In the genomic region with DNA sequence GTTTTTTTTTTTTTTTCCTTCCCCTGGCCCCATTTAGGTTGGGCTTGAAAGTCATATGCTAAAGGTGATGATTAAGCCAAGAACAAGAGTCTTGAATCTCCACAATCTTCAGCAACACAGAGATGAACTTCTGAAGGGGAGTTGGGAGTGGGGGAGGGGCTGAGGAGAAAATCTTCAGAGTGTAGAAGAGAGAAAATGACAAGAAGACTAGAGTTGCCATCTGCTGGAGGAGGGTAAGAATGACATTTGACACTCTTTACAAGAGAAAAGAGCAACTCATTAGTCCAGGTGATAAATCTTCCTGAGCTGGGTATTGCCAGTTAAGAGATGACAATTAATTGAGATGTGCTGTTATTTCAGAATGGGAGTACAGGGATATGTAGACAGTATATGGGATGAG, we compare ENCODE assay signal across 11 mouse cellular contexts. TPM values are rescaled to one million over a fixed set of nuclear protein-coding genes. Genes with fewer than 3 reads are reported as not detected.
DNase-seq lines count a peak whose midpoint lies in the region; ATAC-seq and TF ChIP-seq lines count a peak whose summit lies in the region.
"Had no signal": no experiment of that assay in that cellular context is flagged by ENCODE, and none has a peak within 500 bp of the region (broad histone marks: within the 10 kb centered on the region; RNA-seq: fewer than 3 reads in every experiment).

No protein-coding gene starts in this region.

- no peak overlapping the region for H3K4me3 ChIP-seq in hindbrain, embryonic 11.5 days (ENCODE audit: low read depth, low read length)
- no peak overlapping the region for H3K4me3 ChIP-seq in hindbrain, embryonic 16.5 days (ENCODE audit: low read length)
- H3K4me3 ChIP-seq in liver, adult 2 months (ENCODE audit: insufficient read depth, low read depth, low read length), result no peak overlapping the region
- no peak overlapping the region for H3K4me3 ChIP-seq in gastrocnemius, adult 2 months
- H3K4me3 ChIP-seq: forebrain, embryonic 10.5 days had no signal

- no peak overlapping the region for H3K27ac ChIP-seq in hindbrain, embryonic 11.5 days (ENCODE audit: low read depth, low read length)
- H3K27ac ChIP-seq in hindbrain, embryonic 16.5 days (ENCODE audit: low read depth, low read length), result no peak overlapping the region
- no peak overlapping the region for H3K27ac ChIP-seq in liver, adult 2 months (replicated peaks; ENCODE audit: insufficient read depth, low read depth, low read length)
- no peak overlapping the region for H3K27ac ChIP-seq in gastrocnemius, adult 2 months
- H3K27ac ChIP-seq: forebrain, embryonic 10.5 days had no signal

- H3K9ac ChIP-seq in hindbrain, embryonic 11.5 days (ENCODE audit: low read depth, low read length), result no peak overlapping the region
- no peak overlapping the region for H3K9ac ChIP-seq in hindbrain, embryonic 16.5 days (ENCODE audit: low read depth, low read length)
- no peak overlapping the region for H3K9ac ChIP-seq in liver, adult 2 months (ENCODE audit: low read depth, low read length)

- no peaks in the 10 kb centered on the region for H3K4me1 ChIP-seq in hindbrain, embryonic 11.5 days (replicated peaks; ENCODE audit: control insufficient read depth, insufficient read depth, low read length)
- H3K4me1 ChIP-seq in hindbrain, embryonic 16.5 days (ENCODE audit: control insufficient read depth, insufficient read depth, low read depth, low read length), result peaks cover 13% of the 10 kb centered on the region
- no peaks in the 10 kb centered on the region for H3K4me1 ChIP-seq in liver, adult 2 months (ENCODE audit: control insufficient read depth, insufficient read depth, low read length)

- ATAC-seq in hindbrain, embryonic 11.5 days (ENCODE audit: low FRiP score), result no peak
- ATAC-seq in hindbrain, embryonic 16.5 days, result no peak
- ATAC-seq: CD4-positive, CD25-positive, alpha-beta regulatory T cell, adult 4 months had no signal

- H3K36me3 ChIP-seq in hindbrain, embryonic 11.5 days (ENCODE audit: control insufficient read depth, insufficient read depth, low read length), result no peaks in the 10 kb centered on the region
- no peaks in the 10 kb centered on the region for H3K36me3 ChIP-seq in hindbrain, embryonic 16.5 days (ENCODE audit: control insufficient read depth, insufficient read depth, low read length)
- no peaks in the 10 kb centered on the region for H3K36me3 ChIP-seq in liver, adult 2 months (ENCODE audit: control insufficient read depth, insufficient read depth, low read length)
- H3K36me3 ChIP-seq: forebrain, embryonic 10.5 days had no signal

- no peaks in the 10 kb centered on the region for H3K9me3 ChIP-seq in hindbrain, embryonic 11.5 days (ENCODE audit: control insufficient read depth, low read length)
- H3K9me3 ChIP-seq in hindbrain, embryonic 16.5 days (ENCODE audit: control insufficient read depth, low read length), result no peaks in the 10 kb centered on the region
- H3K9me3 ChIP-seq: forebrain, embryonic 10.5 days had no signal

- TF ChIP-seq POLR2A in liver, adult 2 months (IDR thresholded peaks at IDR 0.05; ENCODE audit: extremely low read depth, insufficient read depth, low read length), result no peak

- no peaks in the 10 kb centered on the region for H3K79me2 ChIP-seq in liver, adult 2 months (ENCODE audit: control insufficient read depth, insufficient read depth, low read length)

- H3K4me2 ChIP-seq in hindbrain, embryonic 11.5 days (replicated peaks; ENCODE audit: low read depth, low read length), result no peak overlapping the region
- no peak overlapping the region for H3K4me2 ChIP-seq in hindbrain, embryonic 16.5 days (ENCODE audit: low read length)

- DNase-seq in hindbrain, embryonic 11.5 days (ENCODE audit: low spot score), result peak; percentile 52
- DNase-seq in liver, adult 2 months (ENCODE audit: extremely low read depth, low read depth, low spot score), result peak; percentile 3
- DNase-seq in liver (no peak), MN1 (ENCODE audit: low spot score) (peak; percentile 6)
- peak; percentile 24 to 34 for DNase-seq in kidney, postnatal 25 days
- DNase-seq in cerebellum, adult 11 months, result no peak
- no peak for DNase-seq in gastrocnemius, adult 2 months

- no peaks in the 10 kb centered on the region for H3K27me3 ChIP-seq in hindbrain, embryonic 11.5 days (ENCODE audit: control insufficient read depth, insufficient read depth, low read length)
- H3K27me3 ChIP-seq in hindbrain, embryonic 16.5 days (replicated peaks; ENCODE audit: control insufficient read depth, insufficient read depth, low read length), result no peaks in the 10 kb centered on the region
- no peaks in the 10 kb centered on the region for H3K27me3 ChIP-seq in liver, adult 2 months (ENCODE audit: control insufficient read depth, insufficient read depth, low read length)

- no peak for TF ChIP-seq CTCF in liver, adult 2 months (IDR thresholded peaks at IDR 0.05; ENCODE audit: low read depth, low read length)
- TF ChIP-seq CTCF in gastrocnemius, adult 2 months (IDR thresholded peaks at IDR 0.05), result no peak

- intact Hi-C loops in gastrocnemius, adult 2 months (cut with DNase I), result no loop called here

RNA-seq across cellular contexts. Expression of a gene that starts 23.6 kb away (rescaled TPM):
- 8.6 and 9.9 TPM in 2 replicates for polyA plus RNA-seq in hindbrain, embryonic 11.5 days (2014; fragmentation: Nextera tagmentation; extraction: Ambion mirVana)
- 63.6 and 63.7 TPM in 2 replicates for polyA plus RNA-seq in hindbrain, embryonic 16.5 days (2015; fragmentation: Nextera tagmentation; extraction: Ambion mirVana)
- 0.13 TPM in 1 of 2 replicates, not detected in the other for total RNA-seq in liver, adult 2 months (2014; rRNA removed)
- not detected in 2 replicates for polyA plus RNA-seq in liver, adult 2 months (2012; rRNA removed)
- not detected for total RNA-seq in gastrocnemius, adult 2 months (2021)
- polyA plus RNA-seq: CD4-positive, CD25-positive, alpha-beta regulatory T cell, adult 4 months; liver, embryonic 16.5 days had no signal

Comparison
In these comparisons a context has a peak if more than half of its experiments do, and no peak if none do; other contexts are left out.
1. DNase-seq: peak in hindbrain, embryonic 11.5 days (single experiment), liver, adult 2 months (single experiment), MN1 (single experiment) and kidney, postnatal 25 days (2 of 2); none in liver (single experiment), cerebellum, adult 11 months (single experiment) and gastrocnemius, adult 2 months (single experiment).